Mouse (Mus musculus) neural tube, embryonic 13.5 days (tissue): ENCODE measurements around the gene Gcn1l1. TPM values are rescaled to one million over a fixed set of nuclear protein-coding genes. Genes with fewer than 3 reads are reported as not detected.

Experiments
- ATAC-seq: fragments of 200-750 bp; cut with Nextera tagmentation; 2 replicates; pipeline ENCODE4 v1.8.0; 2017; ENCODE audit warnings: low read depth, mild to moderate bottlenecking, moderate TSS enrichment, moderate library complexity
- H3K27ac ChIP-seq: fragments of 300-500 bp; sonication (generic); replicated peaks from 2 replicates; pipeline ENCODE4 v1.5.1; 2015; ENCODE audit warnings: moderate library complexity, mild to moderate bottlenecking, inconsistent platforms
- H3K27me3 ChIP-seq: fragments of 300-500 bp; sonication (generic); 2 replicates; pipeline ENCODE4 v1.6.1; 2015; ENCODE audit warnings: mild to moderate bottlenecking, inconsistent platforms
- H3K36me3 ChIP-seq: fragments of 300-500 bp; sonication (generic); 2 replicates; pipeline ENCODE4 v1.6.1; 2015; ENCODE audit warnings: mild to moderate bottlenecking, inconsistent platforms
- H3K4me1 ChIP-seq: fragments of 300-500 bp; sonication (generic); replicated peaks from 2 replicates; pipeline ENCODE4 v1.6.1; 2015; ENCODE audit warnings: inconsistent platforms
- H3K4me2 ChIP-seq: fragments of 300-500 bp; sonication (generic); 2 replicates; pipeline ENCODE4 v1.6.1; 2015; ENCODE audit warnings: inconsistent platforms, mild to moderate bottlenecking, moderate library complexity
- H3K4me3 ChIP-seq: fragments of 300-500 bp; sonication (generic); 2 replicates; pipeline ENCODE4 v1.5.1; 2015; ENCODE audit warnings: mild to moderate bottlenecking, inconsistent platforms
- H3K9ac ChIP-seq: fragments of 300-500 bp; sonication (generic); 2 replicates; pipeline ENCODE4 v1.6.1; 2015; ENCODE audit warnings: moderate library complexity, mild to moderate bottlenecking, inconsistent platforms
- H3K9me3 ChIP-seq: fragments of 300-500 bp; sonication (generic); 2 replicates; pipeline ENCODE4 v1.6.1; 2016; ENCODE audit warnings: inconsistent platforms
- WGBS: fragments of 180-500 bp; shearing (Covaris S2); methylation state at CpG from one replicate; pipeline ENCODE4 v1.1.7; 2015; 5-methylcytosine and 5-hydroxymethylcytosine counted together
- polyA plus RNA-seq: library from polyadenylated mRNA; unstranded; fragments of >200 nt; fragmentation: Nextera tagmentation; extraction: Ambion mirVana; gene quantifications from 2 replicates; pipeline ENCODE4 v1.2.1, GENCODE M21; 2015

Gene Gcn1l1
- polyA plus RNA-seq, 1 experiment from 2014 or later = 39.3 TPM

- H3K27ac ChIP-seq = no peak overlapping the region
- no peaks in the 10 kb centered on the region for H3K27me3 ChIP-seq
- 98% methylated on average over 4 of the region's 4 CpGs for WGBS
These were observed 39.6 kb upstream of the Gcn1l1 start for GRCm38 (mm10) chr5:115525416-115525815.

GRCm38 (mm10) chr5:115525943-115526342, 39.1 kb upstream of the Gcn1l1 start:
- no peaks in the 10 kb centered on the region for H3K9me3 ChIP-seq
- no peak overlapping the region for H3K4me2 ChIP-seq
- H3K36me3 ChIP-seq = no peaks in the 10 kb centered on the region
- H3K4me3 ChIP-seq = no peak overlapping the region
- 86% methylated on average over 9 of the region's 9 CpGs for WGBS
- no peak overlapping the region for H3K27ac ChIP-seq
- H3K4me1 ChIP-seq = peaks cover 56% of the 10 kb centered on the region
- no peak overlapping the region for H3K9ac ChIP-seq
- no peaks in the 10 kb centered on the region for H3K27me3 ChIP-seq
- no peak for ATAC-seq

More at GRCm38 (mm10) chr5:115525416-115525815, 39.6 kb upstream of the Gcn1l1 start:
- no peak overlapping the region for H3K9ac ChIP-seq
- no peaks in the 10 kb centered on the region for H3K36me3 ChIP-seq
- peaks cover 51% of the 10 kb centered on the region for H3K4me1 ChIP-seq
- no peak overlapping the region for H3K4me3 ChIP-seq
- no peak overlapping the region for H3K4me2 ChIP-seq
- ATAC-seq = no peak
- H3K9me3 ChIP-seq = no peaks in the 10 kb centered on the region

- H3K36me3 ChIP-seq = no peaks in the 10 kb centered on the region
- no peaks in the 10 kb centered on the region for H3K27me3 ChIP-seq
- H3K4me2 ChIP-seq = no peak overlapping the region
- 87% methylated on average over 17 of the region's 17 CpGs for WGBS
- ATAC-seq = no peak
- H3K9ac ChIP-seq = no peak overlapping the region
- H3K9me3 ChIP-seq = no peaks in the 10 kb centered on the region
- peaks cover 63% of the 10 kb centered on the region for H3K4me1 ChIP-seq
- no peak overlapping the region for H3K4me3 ChIP-seq
- H3K27ac ChIP-seq = no peak overlapping the region
These were observed 38.4 kb upstream of the Gcn1l1 start for GRCm38 (mm10) chr5:115526456-115527202.

- Histone ChIP-seq H3K4me3 (no peak overlapping the region), H3K36me3 (no peaks in the 10 kb centered on the region), H3K27me3 (no peaks in the 10 kb centered on the region), H3K27ac (no peak overlapping the region), H3K9ac (no peak overlapping the region), H3K4me1 (peaks cover 66% of the 10 kb centered on the region), H3K9me3 (no peaks in the 10 kb centered on the region), H3K4me2 (no peak overlapping the region)
- no peak for ATAC-seq
- whole genome bisulfite sequencing = 89% methylated on average over 5 of the region's 5 CpGs
These were observed 36.9 kb upstream of the Gcn1l1 start for GRCm38 (mm10) chr5:115528128-115528527.

- H3K27ac ChIP-seq = peak overlapping the region; percentile 79; the same call in 1 of the 2 replicates
- ATAC-seq = no peak
These were observed 35.7 kb upstream of the Gcn1l1 start for GRCm38 (mm10) chr5:115529364-115529741.

GRCm38 (mm10) chr5:115529742-115530446, 35.2 kb upstream of the Gcn1l1 start:
- WGBS = 69% methylated on average over 7 of the region's 7 CpGs
- Histone ChIP-seq H3K4me1 (peaks cover 64% of the 10 kb centered on the region), H3K4me2 (no peak overlapping the region), H3K27ac (peak overlapping the region; percentile 79), H3K9ac (no peak overlapping the region), H3K4me3 (no peak overlapping the region), H3K9me3 (no peaks in the 10 kb centered on the region), H3K27me3 (no peaks in the 10 kb centered on the region), H3K36me3 (no peaks in the 10 kb centered on the region)
- ATAC-seq = no peak

More at GRCm38 (mm10) chr5:115529364-115529741, 35.7 kb upstream of the Gcn1l1 start:
- Histone ChIP-seq H3K4me3 (no peak overlapping the region), H3K9me3 (no peaks in the 10 kb centered on the region), H3K27me3 (no peaks in the 10 kb centered on the region), H3K36me3 (no peaks in the 10 kb centered on the region), H3K9ac (no peak overlapping the region), H3K4me1 (peaks cover 64% of the 10 kb centered on the region), H3K4me2 (no peak overlapping the region)
- WGBS = 75% methylated on average over 8 of the region's 8 CpGs

- no peaks in the 10 kb centered on the region for H3K36me3 ChIP-seq
- H3K27me3 ChIP-seq = no peaks in the 10 kb centered on the region
- WGBS = 56% methylated on average over 8 of the region's 8 CpGs
- H3K4me2 ChIP-seq = no peak overlapping the region
- no peak overlapping the region; the same call in 1 of the 2 replicates for H3K9ac ChIP-seq
- no peaks in the 10 kb centered on the region for H3K9me3 ChIP-seq
- H3K4me1 ChIP-seq = peaks cover 64% of the 10 kb centered on the region
- H3K4me3 ChIP-seq = no peak overlapping the region
- no peak for ATAC-seq
- peak overlapping the region; percentile 79 for H3K27ac ChIP-seq
These were observed 34.6 kb upstream of the Gcn1l1 start for GRCm38 (mm10) chr5:115530447-115530809.

GRCm38 (mm10) chr5:115531671-115532270, 33.3 kb upstream of the Gcn1l1 start:
- peak overlapping the region; percentile 22; the same call in 1 of the 2 replicates for H3K4me2 ChIP-seq
- H3K9ac ChIP-seq = peak overlapping the region; percentile 41; the same call in 1 of the 2 replicates
- H3K27me3 ChIP-seq = no peaks in the 10 kb centered on the region
- H3K27ac ChIP-seq = peak overlapping the region; percentile 79
- H3K4me1 ChIP-seq = peaks cover 67% of the 10 kb centered on the region
- H3K9me3 ChIP-seq = no peaks in the 10 kb centered on the region
- 35% methylated on average over 18 of the region's 18 CpGs for WGBS
- H3K36me3 ChIP-seq = no peaks in the 10 kb centered on the region
- H3K4me3 ChIP-seq = no peak overlapping the region
- peak; percentile 55 for ATAC-seq

GRCm38 (mm10) chr5:115534290-115534731, 30.7 kb upstream of the Gcn1l1 start:
- Histone ChIP-seq H3K4me1 (peaks cover 76% of the 10 kb centered on the region), H3K9ac (no peak overlapping the region; the same call in 1 of the 2 replicates), H3K36me3 (no peaks in the 10 kb centered on the region), H3K4me2 (0 out of 2 replicates have a peak overlapping the region, but pooled peaks have one; percentile 7), H3K4me3 (no peak overlapping the region), H3K27me3 (no peaks in the 10 kb centered on the region), H3K27ac (0 out of 2 replicates have a peak overlapping the region, but pooled peaks have one; percentile 33), H3K9me3 (no peaks in the 10 kb centered on the region)
- no peak for ATAC-seq
- 30% methylated on average over 16 of the region's 16 CpGs for WGBS

GRCm38 (mm10) chr5:115534856-115535255, 30.2 kb upstream of the Gcn1l1 start:
- H3K4me2 ChIP-seq = no peak overlapping the region
- no peaks in the 10 kb centered on the region for H3K27me3 ChIP-seq
- no peaks in the 10 kb centered on the region for H3K9me3 ChIP-seq
- 55% methylated on average over 8 of the region's 8 CpGs for whole genome bisulfite sequencing
- no peak for ATAC-seq
- H3K4me1 ChIP-seq = peaks cover 70% of the 10 kb centered on the region
- no peaks in the 10 kb centered on the region for H3K36me3 ChIP-seq
- no peak overlapping the region for H3K27ac ChIP-seq
- no peak overlapping the region for H3K9ac ChIP-seq
- H3K4me3 ChIP-seq = no peak overlapping the region

GRCm38 (mm10) chr5:115535635-115536034, 29.4 kb upstream of the Gcn1l1 start:
- ATAC-seq = no peak
- H3K4me3 ChIP-seq = no peak overlapping the region
- no peaks in the 10 kb centered on the region for H3K9me3 ChIP-seq
- peak overlapping the region; percentile 3; the same call in 1 of the 2 replicates for H3K9ac ChIP-seq
- no peak overlapping the region for H3K4me2 ChIP-seq
- H3K27me3 ChIP-seq = no peaks in the 10 kb centered on the region
- WGBS = 32% methylated on average over 7 of the region's 7 CpGs
- H3K36me3 ChIP-seq = no peaks in the 10 kb centered on the region
- peaks cover 62% of the 10 kb centered on the region for H3K4me1 ChIP-seq
- H3K27ac ChIP-seq = no peak overlapping the region
